Mouse (Mus musculus) hindbrain, embryonic 15.5 days (tissue): ENCODE measurements at regions not wholly inside any gene's neighbourhood (a gene's known extent, or its start where the extent isn't known, plus 50 kb on each side); places are given as distances from the start of the nearest gene placed in this dataset.

Source experiments
- ATAC-seq: fragments of 200-750 bp; cut with Nextera tagmentation; 2 replicates; pipeline ENCODE4 v1.8.0; 2017; ENCODE audit warnings: low read depth, moderate number of reproducible peaks, moderate TSS enrichment; ENCODE audit not compliant: low FRiP score
- H3K27ac ChIP-seq: fragments of 300-500 bp; sonication (generic); replicated peaks from 2 replicates; pipeline ENCODE4 v1.5.1; 2015; ENCODE audit warnings: mild to moderate bottlenecking, inconsistent platforms
- H3K27me3 ChIP-seq: fragments of 300-500 bp; sonication (generic); 2 replicates; pipeline ENCODE4 v1.6.1; 2015; ENCODE audit warnings: control low read depth, inconsistent platforms
- H3K36me3 ChIP-seq: fragments of 300-500 bp; sonication (generic); 2 replicates; pipeline ENCODE4 v1.6.1; 2015; ENCODE audit warnings: control low read depth, inconsistent platforms
- H3K4me1 ChIP-seq: fragments of 300-500 bp; sonication (generic); replicated peaks from 2 replicates; pipeline ENCODE4 v1.6.1; 2015; ENCODE audit warnings: control low read depth, inconsistent platforms
- H3K4me2 ChIP-seq: fragments of 300-500 bp; sonication (generic); 2 replicates; pipeline ENCODE4 v1.6.1; 2015; ENCODE audit warnings: moderate library complexity, mild to moderate bottlenecking, inconsistent platforms
- H3K4me3 ChIP-seq: fragments of 300-500 bp; sonication (generic); 2 replicates; pipeline ENCODE4 v1.5.1; 2015; ENCODE audit warnings: mild to moderate bottlenecking, inconsistent platforms
- H3K9ac ChIP-seq: fragments of 300-500 bp; sonication (generic); 2 replicates; pipeline ENCODE4 v1.6.1; 2015; ENCODE audit warnings: inconsistent platforms
- H3K9me3 ChIP-seq: fragments of 300-500 bp; sonication (generic); 2 replicates; pipeline ENCODE4 v1.6.1; 2016; ENCODE audit warnings: control low read depth, inconsistent platforms
- WGBS: fragments of 180-500 bp; shearing (Covaris S2); methylation state at CpG from one replicate; pipeline ENCODE4 v1.1.7; 2015; 5-methylcytosine and 5-hydroxymethylcytosine counted together

DNA sequence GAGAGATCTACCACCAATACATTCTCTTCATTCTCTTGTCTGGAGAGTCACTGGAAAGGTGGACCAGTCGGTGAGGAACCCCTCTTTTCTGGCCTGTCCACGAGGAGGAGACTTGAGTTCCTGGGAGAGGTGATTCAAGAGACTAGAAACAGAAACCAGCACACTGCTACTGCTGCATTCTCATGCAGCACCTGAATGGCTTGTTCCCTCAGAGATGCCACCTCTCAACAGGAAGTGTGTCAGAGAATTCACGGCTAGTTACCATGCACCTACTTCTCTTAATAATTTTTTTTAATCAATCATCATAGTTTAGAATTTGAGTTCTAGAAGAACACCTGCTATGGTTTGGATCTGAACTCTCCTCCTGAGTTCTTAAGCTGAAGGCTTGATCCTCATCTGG lies 52.0 kb upstream of the Dynlrb2 start:
- no peak for ATAC-seq
- H3K4me2 ChIP-seq: no peak overlapping the region
- H3K9ac ChIP-seq: no peak overlapping the region
- 0 out of 2 replicates have a peak, but pooled peaks cover 4% of the 10 kb centered on the region for H3K4me1 ChIP-seq
- H3K4me3 ChIP-seq: no peak overlapping the region
- no peaks in the 10 kb centered on the region for H3K27me3 ChIP-seq
- H3K36me3 ChIP-seq: no peaks in the 10 kb centered on the region
- H3K27ac ChIP-seq: no peak overlapping the region
- 82% methylated on average over 3 of the region's 3 CpGs for WGBS
- no peaks in the 10 kb centered on the region for H3K9me3 ChIP-seq

- ATAC-seq: no peak
- Histone ChIP-seq H3K27ac (no peak overlapping the region), H3K27me3 (no peaks in the 10 kb centered on the region), H3K4me1 (0 out of 2 replicates have a peak, but pooled peaks cover 4% of the 10 kb centered on the region), H3K4me3 (no peak overlapping the region), H3K4me2 (no peak overlapping the region), H3K9ac (no peak overlapping the region), H3K9me3 (no peaks in the 10 kb centered on the region), H3K36me3 (no peaks in the 10 kb centered on the region)
- 53% methylated on average over 3 of the region's 3 CpGs for WGBS
Observed at GRCm38 (mm10) chr8:116451397-116451796, 53.4 kb upstream of the Dynlrb2 start.

DNA sequence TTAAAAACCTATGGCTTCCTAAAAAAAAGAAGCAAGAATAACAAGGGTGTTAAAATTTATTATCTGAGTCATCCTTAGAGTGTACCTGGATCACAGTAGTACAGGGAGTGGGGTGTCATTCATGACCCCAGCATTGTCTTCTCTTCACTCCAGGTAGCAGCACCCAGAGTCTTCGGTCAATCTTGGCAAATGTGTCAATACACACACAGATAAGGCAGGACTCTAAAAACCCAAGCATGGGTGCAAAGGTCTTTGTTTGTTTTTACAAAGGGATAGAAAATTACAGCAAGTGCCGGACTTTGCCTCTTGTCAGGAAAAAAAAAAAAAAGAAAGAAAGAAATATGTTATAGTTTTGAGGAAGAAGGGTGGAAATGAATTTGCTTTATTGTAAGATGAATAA lies 57.3 kb upstream of the Dynlrb2 start:
- Histone ChIP-seq H3K36me3 (no peaks in the 10 kb centered on the region), H3K4me2 (no peak overlapping the region), H3K27ac (no peak overlapping the region), H3K27me3 (no peaks in the 10 kb centered on the region), H3K4me1 (0 out of 2 replicates have a peak, but pooled peaks cover 4% of the 10 kb centered on the region), H3K9me3 (no peaks in the 10 kb centered on the region), H3K4me3 (no peak overlapping the region), H3K9ac (no peak overlapping the region)
- 88% methylated on average over 2 of the region's 2 CpGs for whole genome bisulfite sequencing
- no peak for ATAC-seq

DNA sequence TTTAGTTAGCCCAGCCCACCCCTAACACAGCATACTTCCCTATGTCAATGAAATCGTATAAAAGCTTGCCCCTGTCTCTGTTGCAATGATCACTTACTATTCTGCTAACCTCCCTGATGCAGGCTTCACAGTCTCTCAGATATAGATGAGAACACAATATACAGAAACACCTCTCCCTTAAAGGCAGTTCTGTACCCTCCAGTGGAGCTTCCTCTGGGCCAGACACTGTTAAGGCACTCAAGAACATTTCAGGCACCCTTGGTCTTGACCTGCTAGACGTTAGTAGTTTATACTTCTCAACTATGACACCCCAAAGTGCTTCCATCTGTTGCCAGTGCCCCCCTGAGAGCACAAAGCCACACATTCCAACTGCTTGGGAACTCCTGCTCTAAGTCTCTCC lies 61.9 kb upstream of the Dynlrb2 start:
- 44% methylated on average over 2 of the region's 2 CpGs for WGBS
- Histone ChIP-seq H3K4me3 (no peak overlapping the region), H3K4me1 (no peaks in the 10 kb centered on the region), H3K27me3 (no peaks in the 10 kb centered on the region; the same call in 1 of the 2 replicates), H3K27ac (no peak overlapping the region), H3K9me3 (no peaks in the 10 kb centered on the region), H3K4me2 (no peak overlapping the region), H3K9ac (no peak overlapping the region), H3K36me3 (no peaks in the 10 kb centered on the region)
- ATAC-seq: no peak

DNA sequence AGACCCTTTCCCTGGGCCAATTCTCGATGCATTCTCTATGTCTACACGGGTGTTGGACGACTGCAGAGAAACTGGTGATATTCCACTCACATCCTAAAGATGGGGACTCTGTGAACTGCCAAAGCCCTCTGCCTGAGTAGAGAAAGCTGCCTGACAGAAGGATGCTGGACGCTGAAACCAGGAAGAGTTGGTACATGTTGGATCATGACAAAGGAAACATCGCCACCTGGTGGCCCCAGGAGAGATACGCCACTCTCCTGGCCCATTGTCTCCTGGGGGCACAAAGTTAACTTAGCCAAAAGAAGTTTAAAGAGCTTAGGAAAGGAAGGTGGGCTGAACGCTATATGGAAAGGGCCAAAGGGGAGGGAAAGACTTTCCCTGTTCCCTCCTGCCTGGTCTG lies 65.9 kb upstream of the Dynlrb2 start:
- H3K4me2 ChIP-seq: no peak overlapping the region
- H3K36me3 ChIP-seq: no peaks in the 10 kb centered on the region
- no peak overlapping the region for H3K9ac ChIP-seq
- no peaks in the 10 kb centered on the region for H3K9me3 ChIP-seq
- ATAC-seq: 0 out of 2 replicates have a peak, but pooled peaks have one; percentile 56
- peaks cover 11% of the 10 kb centered on the region for H3K4me1 ChIP-seq
- no peaks in the 10 kb centered on the region; the same call in 1 of the 2 replicates for H3K27me3 ChIP-seq
- H3K4me3 ChIP-seq: no peak overlapping the region
- H3K27ac ChIP-seq: no peak overlapping the region
- 15% methylated on average over 7 of the region's 7 CpGs for WGBS

DNA sequence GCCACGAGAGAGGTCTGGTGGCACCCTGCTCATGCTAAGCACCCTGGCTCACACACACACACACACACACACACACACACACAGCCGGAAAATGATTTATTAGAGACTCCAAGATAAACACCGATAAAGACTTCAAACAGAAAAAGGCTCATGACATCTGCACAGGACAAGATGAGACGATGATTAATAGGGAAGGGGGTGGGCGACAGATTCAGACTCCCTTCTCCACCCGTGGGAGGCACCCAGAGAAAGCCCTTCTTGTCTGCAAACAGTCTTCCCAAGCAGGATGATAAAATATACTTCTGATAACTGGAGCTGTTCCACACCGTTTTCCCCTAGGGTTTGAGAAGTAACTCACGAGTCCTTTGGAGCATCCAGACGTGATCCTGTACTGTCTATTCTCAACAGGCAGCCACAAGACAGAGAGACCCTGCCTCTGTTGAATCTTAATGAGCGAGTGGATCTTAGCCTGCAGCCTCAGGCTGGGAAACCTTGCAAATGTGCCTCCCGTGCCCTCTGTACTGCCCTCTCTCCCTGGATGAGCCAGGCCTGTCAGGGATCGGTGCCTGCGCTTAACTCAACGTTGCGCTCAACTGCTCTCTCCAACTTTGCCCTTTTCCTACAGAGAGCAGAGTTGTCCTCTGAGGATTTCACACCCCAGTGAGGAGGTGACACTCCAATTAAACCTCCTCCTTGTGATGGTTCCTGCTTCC lies 69.3 kb upstream of the Dynlrb2 start:
- no peak overlapping the region for H3K27ac ChIP-seq
- H3K27me3 ChIP-seq: peaks cover 3% of the 10 kb centered on the region; the same call in 1 of the 2 replicates
- H3K4me3 ChIP-seq: no peak overlapping the region
- ATAC-seq: no peak
- no peak overlapping the region for H3K9ac ChIP-seq
- H3K9me3 ChIP-seq: no peaks in the 10 kb centered on the region
- 39% methylated on average over 15 of the region's 15 CpGs for WGBS
- no peak overlapping the region for H3K4me2 ChIP-seq
- H3K4me1 ChIP-seq: peaks cover 11% of the 10 kb centered on the region
- H3K36me3 ChIP-seq: no peaks in the 10 kb centered on the region

DNA sequence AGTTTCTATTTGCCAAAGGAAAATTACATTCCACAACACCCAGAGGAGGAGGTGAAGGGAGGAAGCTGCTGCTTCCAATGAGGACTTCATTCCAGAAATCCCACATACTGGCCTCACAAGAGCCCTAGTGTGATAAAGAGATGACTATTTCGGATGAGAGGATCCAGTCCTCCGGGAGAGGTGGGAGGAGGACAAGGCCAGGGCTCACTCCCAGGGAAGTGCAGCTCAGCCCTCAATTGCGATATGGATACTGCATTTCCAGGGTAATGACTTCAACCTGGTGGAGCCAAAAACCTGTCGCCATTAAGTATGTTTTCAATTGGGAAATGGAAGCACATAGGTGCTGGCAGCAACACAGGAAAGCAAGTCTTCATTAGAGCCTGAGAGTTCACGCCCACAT lies 74.7 kb upstream of the Dynlrb2 start:
- no peak overlapping the region for H3K9ac ChIP-seq
- no peak overlapping the region for H3K4me3 ChIP-seq
- H3K27ac ChIP-seq: no peak overlapping the region
- peaks cover 3% of the 10 kb centered on the region for H3K4me1 ChIP-seq
- H3K9me3 ChIP-seq: no peaks in the 10 kb centered on the region
- no peaks in the 10 kb centered on the region for H3K36me3 ChIP-seq
- 0 out of 2 replicates have a peak, but pooled peaks cover 5% of the 10 kb centered on the region for H3K27me3 ChIP-seq
- WGBS: 84% methylated on average over 5 of the region's 5 CpGs
- no peak overlapping the region for H3K4me2 ChIP-seq
- no peak for ATAC-seq

- no peak overlapping the region for H3K4me3 ChIP-seq
- no peaks in the 10 kb centered on the region for H3K4me1 ChIP-seq
- 0 out of 2 replicates have a peak, but pooled peaks cover 5% of the 10 kb centered on the region for H3K27me3 ChIP-seq
- no peaks in the 10 kb centered on the region for H3K9me3 ChIP-seq
- WGBS: 67% methylated on average over 6 of the region's 6 CpGs
- no peak overlapping the region for H3K9ac ChIP-seq
- ATAC-seq: no peak
- H3K27ac ChIP-seq: no peak overlapping the region
- H3K36me3 ChIP-seq: no peaks in the 10 kb centered on the region
- H3K4me2 ChIP-seq: no peak overlapping the region
Observed at GRCm38 (mm10) chr8:116429649-116430048, 75.1 kb upstream of the Dynlrb2 start.

- Histone ChIP-seq H3K4me1 (no peaks in the 10 kb centered on the region), H3K9me3 (no peaks in the 10 kb centered on the region), H3K4me2 (no peak overlapping the region), H3K27ac (no peak overlapping the region), H3K9ac (no peak overlapping the region), H3K36me3 (no peaks in the 10 kb centered on the region), H3K4me3 (no peak overlapping the region), H3K27me3 (0 out of 2 replicates have a peak, but pooled peaks cover 4% of the 10 kb centered on the region)
- no peak for ATAC-seq
- WGBS: 71% methylated on average over 6 of the region's 6 CpGs
Observed at GRCm38 (mm10) chr8:116422826-116423225, 81.9 kb upstream of the Dynlrb2 start.

GRCm38 (mm10) chr8:116412703-116413102 lies 92.1 kb upstream of the Dynlrb2 start:
- no peaks in the 10 kb centered on the region for H3K9me3 ChIP-seq
- H3K9ac ChIP-seq: no peak overlapping the region
- no peak overlapping the region for H3K4me3 ChIP-seq
- no peak for ATAC-seq
- H3K36me3 ChIP-seq: no peaks in the 10 kb centered on the region
- peaks cover 9% of the 10 kb centered on the region; the same call in 1 of the 2 replicates for H3K27me3 ChIP-seq
- peaks cover 7% of the 10 kb centered on the region; the same call in 1 of the 2 replicates for H3K4me1 ChIP-seq
- no peak overlapping the region for H3K27ac ChIP-seq
- peak overlapping the region; percentile 29 for H3K4me2 ChIP-seq
- WGBS: 17% methylated on average over 12 of the region's 12 CpGs

- Histone ChIP-seq H3K9me3 (no peaks in the 10 kb centered on the region), H3K27ac (no peak overlapping the region), H3K36me3 (no peaks in the 10 kb centered on the region), H3K27me3 (peaks cover 9% of the 10 kb centered on the region; the same call in 1 of the 2 replicates), H3K4me2 (no peak overlapping the region), H3K9ac (no peak overlapping the region), H3K4me3 (no peak overlapping the region), H3K4me1 (peaks cover 7% of the 10 kb centered on the region; the same call in 1 of the 2 replicates)
- 73% methylated on average over 5 of the region's 5 CpGs for whole genome bisulfite sequencing
- ATAC-seq: no peak
Observed at GRCm38 (mm10) chr8:116410041-116410440, 94.7 kb upstream of the Dynlrb2 start.

GRCm38 (mm10) chr8:116409011-116409410 lies 95.8 kb upstream of the Dynlrb2 start:
- WGBS: 81% methylated on average over 6 of the region's 6 CpGs
- Histone ChIP-seq H3K4me3 (no peak overlapping the region), H3K9ac (no peak overlapping the region), H3K36me3 (no peaks in the 10 kb centered on the region), H3K27ac (no peak overlapping the region), H3K9me3 (no peaks in the 10 kb centered on the region), H3K27me3 (peaks cover 9% of the 10 kb centered on the region; the same call in 1 of the 2 replicates), H3K4me2 (no peak overlapping the region), H3K4me1 (peaks cover 7% of the 10 kb centered on the region; the same call in 1 of the 2 replicates)
- ATAC-seq: no peak
